Mouse (Mus musculus): ENCODE data around the gene Srcin1. TPM values are rescaled to one million over a fixed set of nuclear protein-coding genes. Genes with fewer than 3 reads are reported as not detected.

Srcin1 gene
- polyA plus RNA-seq, 1 experiment: 0.03 TPM

GRCm38 (mm10) chr11:97500720-97501448 lies 75.1 kb downstream of the Srcin1 start:
- Histone ChIP-seq H3K9me3 (peaks cover 10% of the 10 kb centered on the region; the same call in 1 of the 2 replicates), H3K4me3 (replicated peaks) (no peak overlapping the region), H3K36me3 (replicated peaks; ENCODE audit: low read length) (peaks cover 73% of the 10 kb centered on the region), H3K27me3 (replicated peaks) (no peaks in the 10 kb centered on the region), H3K4me1 (peaks cover 42% of the 10 kb centered on the region)
- TF ChIP-seq FLI1 (IDR thresholded peaks at IDR 0.05; ENCODE audit: low read length): no peak
- no peak for TF ChIP-seq GATA1 (IDR thresholded peaks at IDR 0.05; ENCODE audit: borderline replicate concordance, low read length)

DNA sequence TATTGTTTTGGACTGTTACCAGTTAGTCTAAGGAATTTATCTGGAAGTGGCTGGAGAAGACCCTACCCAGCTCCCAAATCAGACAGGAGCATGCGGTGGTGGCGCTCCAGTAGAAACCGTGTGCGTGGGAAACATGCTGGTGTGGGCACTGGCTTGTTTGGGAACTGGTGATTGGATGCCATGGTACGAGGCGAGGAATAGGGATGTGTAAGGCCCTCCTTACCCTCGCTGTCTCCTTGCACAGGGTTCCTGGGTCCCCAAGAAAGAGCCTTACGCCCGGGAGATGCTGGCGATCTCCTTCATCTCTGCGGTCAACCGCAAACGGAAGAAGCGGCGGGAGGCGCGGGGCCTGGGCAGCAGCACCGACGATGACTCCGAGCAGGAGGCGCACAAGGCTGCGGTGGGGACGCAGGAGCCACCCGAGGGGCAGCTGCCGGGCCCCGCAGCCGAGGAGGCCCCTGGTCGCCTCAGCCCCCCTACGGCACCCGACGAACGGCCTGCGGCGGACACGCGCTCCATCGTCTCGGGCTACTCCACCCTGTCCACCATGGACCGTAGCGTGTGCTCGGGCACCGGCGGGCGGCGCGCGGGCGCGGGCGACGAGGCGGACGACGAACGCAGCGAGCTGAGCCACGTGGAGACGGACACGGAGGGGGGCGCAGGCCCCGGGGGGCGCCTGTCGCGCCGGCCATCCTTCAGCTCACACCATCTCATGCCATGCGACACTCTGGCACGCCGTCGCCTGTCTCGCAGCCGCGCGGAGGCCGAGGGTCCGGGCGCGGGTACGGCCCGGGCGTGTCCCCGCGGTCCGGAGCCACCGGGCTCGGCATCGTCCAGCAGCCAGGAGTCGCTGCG lies 75.9 kb downstream of the Srcin1 start, which contains the start of gene 4933428G20Rik:
Gene 4933428G20Rik, minus strand, starts transcription at position 476 of the 855 bp plus-strand sequence.
- TF ChIP-seq FLI1 (IDR thresholded peaks at IDR 0.05; ENCODE audit: low read length) (no peak), GATA1 (IDR thresholded peaks at IDR 0.05; ENCODE audit: borderline replicate concordance, low read length) (no peak)
- H3K9me3 ChIP-seq: peaks cover 10% of the 10 kb centered on the region; the same call in 1 of the 2 replicates
- H3K4me3 ChIP-seq (replicated peaks): no peak within 1 kb of the TSS
- H3K36me3 ChIP-seq (replicated peaks; ENCODE audit: low read length): peaks cover 81% of the 10 kb centered on the region
- no peaks in the 10 kb centered on the region for H3K27me3 ChIP-seq (replicated peaks)
- H3K4me1 ChIP-seq: peaks cover 34% of the 10 kb centered on the region

DNA sequence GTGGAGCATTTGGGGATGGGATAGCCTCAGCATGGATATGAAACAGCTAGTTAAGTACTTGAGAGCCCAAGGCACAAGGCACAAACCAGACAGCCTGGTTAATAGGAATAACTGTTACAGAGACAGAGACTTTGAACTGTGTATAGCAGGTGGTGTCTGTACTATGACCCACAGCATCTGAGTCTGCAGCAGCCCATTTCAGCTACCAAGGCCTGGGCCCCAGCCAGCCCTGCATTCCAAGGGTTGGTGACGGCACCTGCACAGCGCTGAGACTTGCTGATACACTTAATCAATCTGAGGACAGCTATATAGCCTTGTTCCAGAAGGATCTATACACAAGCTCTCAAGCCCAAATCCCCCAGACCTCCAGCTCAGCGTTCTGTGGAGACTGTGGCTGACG lies 78.4 kb downstream of the Srcin1 start:
- no peak overlapping the region for H3K4me3 ChIP-seq (replicated peaks)
- H3K4me1 ChIP-seq: peaks cover 28% of the 10 kb centered on the region
- H3K27me3 ChIP-seq (replicated peaks): no peaks in the 10 kb centered on the region
- TF ChIP-seq FLI1 (IDR thresholded peaks at IDR 0.05; ENCODE audit: low read length) (no peak), GATA1 (IDR thresholded peaks at IDR 0.05; ENCODE audit: borderline replicate concordance, low read length) (no peak)
- peaks cover 100% of the 10 kb centered on the region for H3K36me3 ChIP-seq (replicated peaks; ENCODE audit: low read length)
- H3K9me3 ChIP-seq: peaks cover 10% of the 10 kb centered on the region; the same call in 1 of the 2 replicates

- H3K27me3 ChIP-seq (replicated peaks): no peaks in the 10 kb centered on the region
- no peaks in the 10 kb centered on the region for H3K9me3 ChIP-seq
- TF ChIP-seq FLI1 (IDR thresholded peaks at IDR 0.05; ENCODE audit: low read length) (no peak), GATA1 (IDR thresholded peaks at IDR 0.05; ENCODE audit: borderline replicate concordance, low read length) (no peak)
- no peak overlapping the region for H3K4me3 ChIP-seq (replicated peaks)
- peaks cover 32% of the 10 kb centered on the region for H3K4me1 ChIP-seq
- peaks cover 98% of the 10 kb centered on the region for H3K36me3 ChIP-seq (replicated peaks; ENCODE audit: low read length)
Measured at GRCm38 (mm10) chr11:97492836-97493235, 83.2 kb downstream of the Srcin1 start.

GRCm38 (mm10) chr11:97491640-97492039 lies 84.3 kb downstream of the Srcin1 start:
- Histone ChIP-seq H3K9me3 (no peaks in the 10 kb centered on the region), H3K4me1 (peaks cover 35% of the 10 kb centered on the region), H3K27me3 (replicated peaks) (no peaks in the 10 kb centered on the region), H3K4me3 (replicated peaks) (no peak overlapping the region), H3K36me3 (replicated peaks; ENCODE audit: low read length) (peaks cover 98% of the 10 kb centered on the region)
- TF ChIP-seq GATA1 (IDR thresholded peaks at IDR 0.05; ENCODE audit: borderline replicate concordance, low read length) (no peak), FLI1 (IDR thresholded peaks at IDR 0.05; ENCODE audit: low read length) (no peak)

DNA sequence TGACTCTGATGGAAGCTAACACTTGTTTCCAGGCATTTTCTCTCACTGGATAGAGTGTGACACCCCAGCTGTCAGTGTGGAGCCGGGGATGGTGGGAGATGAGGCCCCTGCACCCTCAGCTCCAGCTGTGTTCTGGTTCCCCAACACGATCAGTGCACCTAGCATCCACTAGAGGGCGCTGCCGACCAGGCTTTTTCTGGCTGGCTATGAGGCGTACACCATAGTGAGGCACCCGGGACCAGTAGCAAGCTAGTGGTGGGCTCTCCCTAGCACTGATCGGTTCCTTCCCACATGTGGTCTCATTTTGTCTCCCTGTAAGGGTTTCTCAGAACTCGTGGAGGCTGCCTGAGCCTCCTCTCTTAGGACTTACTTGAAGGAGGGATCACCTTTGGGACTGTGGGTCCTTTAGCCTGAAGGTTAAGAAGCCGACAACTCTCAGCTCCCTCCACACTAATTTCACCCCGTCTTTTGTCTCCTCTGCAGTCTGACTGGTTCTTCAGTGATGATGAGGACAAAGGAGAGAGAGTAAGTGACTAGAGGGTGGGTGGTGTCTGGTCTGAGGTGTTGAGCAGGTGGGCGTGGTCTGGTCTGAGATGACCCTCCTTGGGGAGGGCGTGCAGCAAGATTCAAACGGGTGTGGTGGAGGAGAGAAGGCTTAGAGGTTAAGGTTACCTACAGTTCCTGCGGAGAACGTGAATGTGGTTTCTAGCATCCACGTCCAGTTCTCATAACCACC lies 86.2 kb downstream of the Srcin1 start:
- TF ChIP-seq FLI1 (IDR thresholded peaks at IDR 0.05; ENCODE audit: low read length) (no peak), GATA1 (IDR thresholded peaks at IDR 0.05; ENCODE audit: borderline replicate concordance, low read length) (no peak)
- Histone ChIP-seq H3K27me3 (replicated peaks) (no peaks in the 10 kb centered on the region), H3K4me1 (peaks cover 35% of the 10 kb centered on the region), H3K9me3 (no peaks in the 10 kb centered on the region), H3K36me3 (replicated peaks; ENCODE audit: low read length) (peaks cover 98% of the 10 kb centered on the region), H3K4me3 (replicated peaks) (no peak overlapping the region)

GRCm38 (mm10) chr11:97487656-97488055 lies 88.3 kb downstream of the Srcin1 start:
- Histone ChIP-seq H3K36me3 (replicated peaks; ENCODE audit: low read length) (peaks cover 95% of the 10 kb centered on the region), H3K9me3 (no peaks in the 10 kb centered on the region), H3K4me3 (replicated peaks) (no peak overlapping the region), H3K4me1 (peaks cover 30% of the 10 kb centered on the region), H3K27me3 (replicated peaks) (no peaks in the 10 kb centered on the region)
- TF ChIP-seq GATA1 (IDR thresholded peaks at IDR 0.05; ENCODE audit: borderline replicate concordance, low read length) (no peak), FLI1 (IDR thresholded peaks at IDR 0.05; ENCODE audit: low read length) (no peak)

DNA sequence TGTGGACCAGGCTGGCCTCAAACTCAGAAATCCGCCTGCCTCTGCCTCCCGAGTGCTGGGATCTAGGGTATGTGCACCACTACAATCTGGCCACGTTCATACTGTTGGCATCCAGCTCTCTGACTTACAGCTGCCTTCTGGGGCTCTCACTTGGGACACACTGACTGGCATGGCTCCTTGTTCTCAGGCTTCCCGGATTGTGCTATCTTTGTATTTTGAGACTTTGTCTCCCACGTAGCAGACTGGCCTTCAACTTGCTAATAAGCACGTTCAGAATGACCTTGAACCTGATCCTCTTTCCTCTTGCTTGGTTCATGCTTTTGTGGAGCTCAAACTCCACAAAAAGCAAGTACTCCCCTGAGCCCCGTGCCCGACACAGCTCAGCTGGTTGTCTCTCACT lies 90.3 kb downstream of the Srcin1 start:
- TF ChIP-seq FLI1 (IDR thresholded peaks at IDR 0.05; ENCODE audit: low read length) (no peak), GATA1 (IDR thresholded peaks at IDR 0.05; ENCODE audit: borderline replicate concordance, low read length) (no peak)
- Histone ChIP-seq H3K36me3 (replicated peaks; ENCODE audit: low read length) (peaks cover 95% of the 10 kb centered on the region), H3K9me3 (no peaks in the 10 kb centered on the region), H3K27me3 (replicated peaks) (no peaks in the 10 kb centered on the region), H3K4me3 (replicated peaks) (no peak overlapping the region), H3K4me1 (peaks cover 12% of the 10 kb centered on the region)

DNA sequence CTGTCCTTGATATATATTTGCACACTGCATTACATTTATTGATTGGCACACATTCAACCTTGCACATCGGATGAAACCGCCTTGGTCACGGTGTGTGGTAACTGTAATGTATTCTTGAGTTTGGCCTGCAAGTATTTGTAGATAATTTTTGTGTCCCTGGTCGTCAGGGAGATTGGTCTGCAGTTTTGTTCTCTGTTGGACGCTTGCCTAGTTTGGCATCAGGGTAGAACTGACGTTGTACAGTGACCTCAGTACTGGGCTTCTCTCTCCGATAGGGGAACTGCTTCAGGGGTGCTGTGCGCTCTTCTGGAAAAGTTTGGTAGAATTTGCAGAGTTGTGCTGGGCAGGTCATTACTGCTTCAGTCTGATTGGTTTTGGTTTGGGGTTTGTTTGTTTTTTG lies 96.2 kb downstream of the Srcin1 start:
- H3K4me3 ChIP-seq (replicated peaks): no peak overlapping the region
- peaks cover 96% of the 10 kb centered on the region for H3K36me3 ChIP-seq (replicated peaks; ENCODE audit: low read length)
- H3K27me3 ChIP-seq (replicated peaks): no peaks in the 10 kb centered on the region
- no peak for TF ChIP-seq FLI1 (IDR thresholded peaks at IDR 0.05; ENCODE audit: low read length)
- TF ChIP-seq GATA1 (IDR thresholded peaks at IDR 0.05; ENCODE audit: borderline replicate concordance, low read length): no peak
- no peaks in the 10 kb centered on the region for H3K9me3 ChIP-seq
- H3K4me1 ChIP-seq: peaks cover 32% of the 10 kb centered on the region
